Comparison of ENCODE assay signal across 28 mouse cellular contexts in genomic region chr7:34973877-34974276, GRCm38 (mm10).
A peak's percentile ranks its signal among the peaks of the same experiment; 100 is the strongest.
DNase-seq lines count a peak whose midpoint lies in the region; ATAC-seq and TF ChIP-seq lines count a peak whose summit lies in the region.
"Had no signal": no experiment of that assay in that cellular context is flagged by ENCODE, and none has a peak within 500 bp of the region (broad histone marks: within the 10 kb centered on the region; RNA-seq: fewer than 3 reads in every experiment).

No protein-coding gene starts in this region.

- peaks cover 15% of the 10 kb centered on the region for H3K4me1 ChIP-seq in heart, embryonic 15.5 days (replicated peaks)
- peaks cover 32% of the 10 kb centered on the region for H3K4me1 ChIP-seq in heart, embryonic 10.5 days
- peaks cover 10 to 29% of the 10 kb centered on the region in 2 experiments for H3K4me1 ChIP-seq in CH12.LX (ENCODE audit: control insufficient read depth in 1 of 2, insufficient read depth in 2 of 2)
- H3K4me1 ChIP-seq in ES-E14 (ENCODE audit: control insufficient read depth in 2 of 2, insufficient read depth in 2 of 2, low read length in 2 of 2, poor library complexity in 1 of 2), result peaks cover 11 to 19% of the 10 kb centered on the region in 2 experiments; a peak in 3 of 4 replicates
- H3K4me1 ChIP-seq in forebrain, embryonic 16.5 days (replicated peaks; ENCODE audit: control insufficient read depth, insufficient read depth, low read length), result peaks cover 8% of the 10 kb centered on the region; the same call in 1 of the 2 replicates

- no peak overlapping the region for H3K9ac ChIP-seq in heart, embryonic 15.5 days
- H3K9ac ChIP-seq in CH12.LX (ENCODE audit: insufficient read depth, low read depth) (no peak overlapping the region), ES-E14 (ENCODE audit: insufficient read depth, low read depth, low read length, poor library complexity, severe bottlenecking) (no peak overlapping the region)
- no peak overlapping the region for H3K9ac ChIP-seq in forebrain, embryonic 16.5 days (replicated peaks; ENCODE audit: low read depth, low read length)
- H3K9ac ChIP-seq: embryonic facial prominence, embryonic 12.5 days; embryonic facial prominence, embryonic 15.5 days; forebrain, embryonic 13.5 days; forebrain, postnatal 0 days; hindbrain, embryonic 12.5 days; hindbrain, embryonic 15.5 days had no signal

- H3K9me3 ChIP-seq in heart, embryonic 15.5 days (replicated peaks), result no peaks in the 10 kb centered on the region
- H3K9me3 ChIP-seq in heart, embryonic 10.5 days, result no peaks in the 10 kb centered on the region
- H3K9me3 ChIP-seq in CH12.LX (replicated peaks; ENCODE audit: low read length), result peaks cover 8% of the 10 kb centered on the region
- no peaks in the 10 kb centered on the region for H3K9me3 ChIP-seq in ES-E14 (ENCODE audit: control insufficient read depth, insufficient read depth, low read depth, low read length)
- no peaks in the 10 kb centered on the region for H3K9me3 ChIP-seq in forebrain, embryonic 16.5 days (ENCODE audit: control insufficient read depth, low read length)
- H3K9me3 ChIP-seq: embryonic facial prominence, embryonic 12.5 days; embryonic facial prominence, embryonic 15.5 days; forebrain, embryonic 13.5 days; G1E; hindbrain, embryonic 12.5 days; hindbrain, embryonic 15.5 days had no signal

- TF ChIP-seq EP300 in CH12.LX (IDR thresholded peaks at IDR 0.05; ENCODE audit: low read length), result peak; percentile 49; the same call in 1 of the 2 replicates

- no peaks in the 10 kb centered on the region for H3K79me2 ChIP-seq in CH12.LX (replicated peaks; ENCODE audit: control insufficient read depth, extremely low read depth, insufficient read depth, poor library complexity, severe bottlenecking)

- TF ChIP-seq POLR2A in CH12.LX (IDR thresholded peaks at IDR 0.05; ENCODE audit: low read depth, low read length), result no peak

- ATAC-seq in heart, embryonic 15.5 days (replicated peaks; ENCODE audit: insufficient number of reproducible peaks, insufficient read depth, low FRiP score, low read depth), result no peak
- no peak for ATAC-seq in forebrain, embryonic 16.5 days
- ATAC-seq: forebrain, embryonic 13.5 days; forebrain, postnatal 0 days; intestine, postnatal 0 days; Patski had no signal

- no peaks in the 10 kb centered on the region for H3K27me3 ChIP-seq in heart, embryonic 15.5 days
- no peaks in the 10 kb centered on the region for H3K27me3 ChIP-seq in heart, embryonic 10.5 days (ENCODE audit: insufficient read depth, poor library complexity, severe bottlenecking)
- H3K27me3 ChIP-seq in CH12.LX (replicated peaks), result no peaks in the 10 kb centered on the region
- no peaks in the 10 kb centered on the region for H3K27me3 ChIP-seq in forebrain, embryonic 16.5 days (replicated peaks; ENCODE audit: control insufficient read depth, insufficient read depth, low read length)
- H3K27me3 ChIP-seq: embryonic facial prominence, embryonic 12.5 days; embryonic facial prominence, embryonic 15.5 days; forebrain, embryonic 13.5 days; hindbrain, embryonic 12.5 days; hindbrain, embryonic 15.5 days; Patski had no signal

- H3K4me3 ChIP-seq in heart, embryonic 15.5 days, result no peak overlapping the region
- no peak overlapping the region for H3K4me3 ChIP-seq in heart, embryonic 10.5 days
- H3K4me3 ChIP-seq in CH12.LX (replicated peaks in 1 of 3; ENCODE audit: low read depth in 2 of 3, low read length in 2 of 3, poor library complexity in 1 of 3) (no peak overlapping the region), ES-E14 (ENCODE audit: insufficient read depth in 1 of 2, low read depth in 1 of 2, low read length in 2 of 2, poor library complexity in 1 of 2, severe bottlenecking in 1 of 2) (no peak overlapping the region)
- H3K4me3 ChIP-seq in forebrain, embryonic 16.5 days (replicated peaks; ENCODE audit: low read length), result no peak overlapping the region
- H3K4me3 ChIP-seq: embryonic facial prominence, embryonic 12.5 days; embryonic facial prominence, embryonic 15.5 days; erythroblast, embryonic 14.5 days; forebrain, embryonic 13.5 days; gastrocnemius, adult 2 months; hindbrain, embryonic 12.5 days; hindbrain, embryonic 15.5 days had no signal

- no peak for TF ChIP-seq CTCF in CH12.LX (conservative IDR thresholded peaks at IDR 0.05 in 1 of 2, IDR thresholded peaks at IDR 0.05 in 1 of 2; ENCODE audit: low read depth in 2 of 2, low read length in 2 of 2)

- dilution Hi-C loops in CH12.LX (cut with MboI; ENCODE audit: extremely low pct_ligation_motif_present, extremely low pct_unique_long_range_greater_than_20kb, low sequenced_read_pairs), result no loop called here

- WGBS in heart, embryonic 15.5 days, result 51% methylated on average over 3 of the region's 3 CpGs
- WGBS in heart, embryonic 10.5 days, result 68% methylated on average over 3 of the region's 3 CpGs
- WGBS in forebrain, embryonic 16.5 days, result 87% methylated on average over 3 of the region's 3 CpGs

- H3K4me2 ChIP-seq in heart, embryonic 15.5 days, result no peak overlapping the region
- no peak overlapping the region for H3K4me2 ChIP-seq in CH12.LX (ENCODE audit: insufficient read depth, low read depth, poor library complexity, severe bottlenecking)
- no peak overlapping the region for H3K4me2 ChIP-seq in forebrain, embryonic 16.5 days (ENCODE audit: low read length)
- H3K4me2 ChIP-seq: embryonic facial prominence, embryonic 12.5 days; embryonic facial prominence, embryonic 15.5 days; forebrain, embryonic 13.5 days; heart, embryonic 11.5 days; hindbrain, embryonic 12.5 days; hindbrain, embryonic 15.5 days had no signal

- DNase-seq in heart, embryonic 10.5 days (ENCODE audit: low spot score), result no peak
- DNase-seq in CH12.LX (ENCODE audit: extremely low read depth) (peak; percentile 13), ES-E14 (ENCODE audit: low read depth, low spot score) (no peak)
- peak; percentile 18 for DNase-seq in retina, embryonic 14.5 days (ENCODE audit: low spot score)
- no peak for DNase-seq in kidney, postnatal 10 days
- DNase-seq: adrenal gland, adult 2 months; adrenal gland, postnatal 14 days; B cell, adult 2 months; cerebellum, adult 11 months; cerebellum, adult 2 months; cerebellum, adult 9-11 months; cerebellum, postnatal 25 days; forebrain, postnatal 0 days; gastrocnemius, adult 2 months; gastrocnemius, postnatal 14 days; heart, adult 11 months had no signal

- in situ Hi-C loops in CH12.LX (cut with MboI; ENCODE audit: low pct_ligation_motif_present, low pct_unique_long_range_greater_than_20kb, low sequenced_read_pairs), result no loop called here
- in situ Hi-C loops in ES-E14 (cut with MboI; ENCODE audit: low sequenced_read_pairs in 2 of 2, unreplicated experiment in 2 of 2), result no loop called here

- no peak for TF ChIP-seq RAD21 in CH12.LX (IDR thresholded peaks at IDR 0.05; ENCODE audit: low read depth, low read length)

- peaks cover 10% of the 10 kb centered on the region; the same call in 1 of the 2 replicates for H3K36me3 ChIP-seq in heart, embryonic 15.5 days
- H3K36me3 ChIP-seq in heart, embryonic 10.5 days, result peaks cover 32% of the 10 kb centered on the region
- H3K36me3 ChIP-seq in CH12.LX (replicated peaks in 1 of 2; ENCODE audit: control insufficient read depth in 1 of 2, insufficient read depth in 1 of 2, low read length in 1 of 2) (peaks cover 17 to 76% of the 10 kb centered on the region in 2 experiments), ES-E14 (ENCODE audit: control insufficient read depth, insufficient read depth, low read length, poor library complexity, severe bottlenecking) (peaks cover 2% of the 10 kb centered on the region; the same call in 1 of the 2 replicates)
- peaks cover 3% of the 10 kb centered on the region; the same call in 1 of the 2 replicates for H3K36me3 ChIP-seq in forebrain, embryonic 16.5 days (ENCODE audit: control insufficient read depth, insufficient read depth)
- H3K36me3 ChIP-seq: hindbrain, embryonic 15.5 days had no signal

- H3K27ac ChIP-seq in heart, embryonic 15.5 days, result peak overlapping the region; percentile 72
- H3K27ac ChIP-seq in heart, embryonic 10.5 days, result no peak overlapping the region
- H3K27ac ChIP-seq in CH12.LX (ENCODE audit: insufficient read depth, low read depth), result 0 out of 2 replicates have a peak overlapping the region, but pooled peaks have one; percentile 3
- H3K27ac ChIP-seq in ES-E14 (ENCODE audit: insufficient read depth, low read depth, low read length, poor library complexity, severe bottlenecking), result peak overlapping the region; percentile 66
- no peak overlapping the region for H3K27ac ChIP-seq in forebrain, embryonic 16.5 days (ENCODE audit: low read length)
- H3K27ac ChIP-seq: embryonic facial prominence, embryonic 12.5 days; forebrain, embryonic 13.5 days; gastrocnemius, adult 2 months; hindbrain, embryonic 12.5 days; hindbrain, embryonic 15.5 days had no signal

TF ChIP-seq in CH12.LX, 34 proteins besides CTCF, POLR2A, EP300 and RAD21 (continues in another document):
- TF ChIP-seq USF1 (IDR thresholded peaks at IDR 0.05; ENCODE audit: low read depth, low read length) (no peak), UBTF (IDR thresholded peaks at IDR 0.05; ENCODE audit: low read depth, low read length) (no peak), TBP (conservative IDR thresholded peaks at IDR 0.05; ENCODE audit: low read depth, low read length) (no peak), BHLHE40 (IDR thresholded peaks at IDR 0.05; ENCODE audit: low read depth, low read length) (0 out of 2 replicates have a peak, but pooled peaks have one; percentile 36), MAFK (IDR thresholded peaks at IDR 0.05; ENCODE audit: insufficient replicate concordance, low read length) (no peak), KAT2A (IDR thresholded peaks at IDR 0.05; ENCODE audit: insufficient replicate concordance, low read length) (no peak), CHD1 (IDR thresholded peaks at IDR 0.05; ENCODE audit: low read depth, low read length) (peak; percentile 96), ELF1 (IDR thresholded peaks at IDR 0.05; ENCODE audit: low read depth, low read length) (no peak), TCF12 (IDR thresholded peaks at IDR 0.05; ENCODE audit: low read depth, low read length) (no peak)

TF ChIP-seq in ES-E14, 5 proteins besides CTCF, POLR2A, EP300 and RAD21:
- TF ChIP-seq ZNF384 (IDR thresholded peaks at IDR 0.05; ENCODE audit: low read depth, low read length) (no peak), MAFK (IDR thresholded peaks at IDR 0.05; ENCODE audit: insufficient read depth, low read depth, low read length) (no peak), HCFC1 (IDR thresholded peaks at IDR 0.05; ENCODE audit: borderline replicate concordance, insufficient read depth, low read length) (no peak), CHD2 (IDR thresholded peaks at IDR 0.05; ENCODE audit: low read depth, low read length) (no peak), ZC3H11A (IDR thresholded peaks at IDR 0.05; ENCODE audit: borderline replicate concordance, low read depth, low read length) (no peak)

Comparison
In these comparisons a context has a peak if more than half of its experiments do, and no peak if none do; other contexts are left out.
1. H3K27ac ChIP-seq: peak in heart, embryonic 15.5 days (single experiment), CH12.LX (single experiment) and ES-E14 (single experiment); none in heart, embryonic 10.5 days (single experiment) and forebrain, embryonic 16.5 days (single experiment).
2. DNase-seq: peak in CH12.LX (single experiment) and retina, embryonic 14.5 days (single experiment); none in heart, embryonic 10.5 days (single experiment), ES-E14 (single experiment) and kidney, postnatal 10 days (single experiment).